Mouse (Mus musculus) left cerebral cortex, adult 2 months (tissue): ENCODE data around the gene Defb15. TPM values are rescaled to one million over a fixed set of nuclear protein-coding genes. Genes with fewer than 3 reads are reported as not detected.
A peak's percentile ranks its signal among the peaks of the same experiment; 100 is the strongest.
"Not testable (repeated sequence)": the region's sequence is repeated elsewhere in the genome, so short reads cannot be mapped to it uniquely, and the experiment has no call there.

ENCODE experiments used
- DNase-seq, 2 experiments: peaks; one replicate each; pipeline ENCODE4 v3.0.0; 2021 to 2022; ENCODE audit warnings: low spot score in 2 of 2, mixed read lengths in 1 of 2; ENCODE audit errors: extremely low spot score in 1 of 2
- H3K27ac ChIP-seq: fragments of 200-600 bp; 2 replicates; pipeline ENCODE4 v1.8.1; 2022
- H3K4me3 ChIP-seq: fragments of 200-600 bp; 2 replicates; pipeline ENCODE4 v1.8.1; 2022
- CTCF ChIP-seq: fragments of 200-600 bp; IDR thresholded peaks from 2 replicates; pipeline ENCODE4 v1.8.1; 2022; ENCODE audit warnings: antibody characterized with exemption, mild to moderate bottlenecking, moderate library complexity
- intact Hi-C: fragments of 180-260 bp; cut with DNase I; formaldehyde crosslinking; loops from one replicate; pipeline ENCODE4 v1.15.1; 2025
- long read RNA-seq, 2 experiments: library from polyadenylated mRNA; stranded (forward); transcript quantifications; one replicate each; pipeline ENCODE4 v2.0.0; 2021; ENCODE audit warnings: borderline mapping rate in 2 of 2
- total RNA-seq, 2 experiments: library from RNA; stranded (reverse); gene quantifications; 2 replicates each; pipeline ENCODE4 v1.2.3; 2021

Gene Defb15
- not detected for total RNA-seq
- long read RNA-seq, experiment 1 = 0 reads
- long read RNA-seq, experiment 2 = 0 reads

- intact Hi-C loops = no loop called here
- no peak for DNase-seq
- Histone ChIP-seq H3K4me3 (no peak within 1 kb of the TSS), H3K27ac (no peak within 1 kb of the TSS)
- TF ChIP-seq CTCF = no peak
These were observed at the start of gene Defb15 for GRCm38 (mm10) chr8:21932610-21933009. Gene Defb15 (minus strand): TSS chr8:21932710.

GRCm38 (mm10) chr8:21981664-21982337 lies 49.3 kb upstream of the Defb15 start:
- TF ChIP-seq CTCF = peak; percentile 67
- H3K4me3 ChIP-seq = no peak overlapping the region
- DNase-seq = peak; percentile 22 to 32
- intact Hi-C loops = loop anchor here (5.0 kb wide), 1 partner anchor 974 kb away; no protein-coding TSS in a partner anchor
- H3K27ac ChIP-seq = no peak overlapping the region

- TF ChIP-seq CTCF = no peak
- H3K27ac ChIP-seq = no peak overlapping the region
- intact Hi-C loops = no loop called here
- no peak for DNase-seq
- no peak overlapping the region for H3K4me3 ChIP-seq
These were observed 45.7 kb upstream of the Defb15 start for GRCm38 (mm10) chr8:21978193-21978592.

- DNase-seq = no peak
- no peak for TF ChIP-seq CTCF
- intact Hi-C loops = no loop called here
These were observed 37.0 kb upstream of the Defb15 start, which contains the start of gene Ccdc70 for GRCm38 (mm10) chr8:21969475-21969874. Gene Ccdc70 (plus strand): TSS chr8:21969775.

GRCm38 (mm10) chr8:21966646-21967045 lies 34.1 kb upstream of the Defb15 start:
- no peak for TF ChIP-seq CTCF
- H3K27ac ChIP-seq = no peak overlapping the region
- no peak overlapping the region for H3K4me3 ChIP-seq
- intact Hi-C loops = no loop called here
- DNase-seq = no peak

More at GRCm38 (mm10) chr8:21969475-21969874, 37.0 kb upstream of the Defb15 start, which contains the start of gene Ccdc70:
- no peak within 1 kb of the TSS for H3K4me3 ChIP-seq
- no peak within 1 kb of the TSS for H3K27ac ChIP-seq

- intact Hi-C loops = loop anchor here (5.0 kb wide), 2 partner anchors 201 to 951 kb away; no protein-coding TSS in a partner anchor
- Histone ChIP-seq H3K27ac (no peak within 1 kb of the TSS), H3K4me3 (no peak within 1 kb of the TSS)
- TF ChIP-seq CTCF = no peak
- no peak for DNase-seq
These were observed 25.9 kb upstream of the Defb15 start, which contains the start of gene Fam90a1a for GRCm38 (mm10) chr8:21958414-21958813. Gene Fam90a1a (plus strand): TSS chr8:21958714.

- intact Hi-C loops = loop anchor here (5.0 kb wide), 2 partner anchors 199 to 949 kb away; no protein-coding TSS in a partner anchor
- no peak for DNase-seq
These were observed 23.8 kb upstream of the Defb15 start for GRCm38 (mm10) chr8:21956336-21956735.

GRCm38 (mm10) chr8:21955321-21955720 lies 22.8 kb upstream of the Defb15 start:
- DNase-seq = peak; percentile 32 to 48
- Histone ChIP-seq H3K27ac (no peak overlapping the region), H3K4me3 (no peak overlapping the region)
- peak; percentile 87 for TF ChIP-seq CTCF
- intact Hi-C loops = loop anchor here (5.0 kb wide), 2 partner anchors 198 to 948 kb away; no protein-coding TSS in a partner anchor

More at GRCm38 (mm10) chr8:21956336-21956735, 23.8 kb upstream of the Defb15 start:
- Histone ChIP-seq H3K4me3 (no peak overlapping the region), H3K27ac (no peak overlapping the region)
- TF ChIP-seq CTCF = no peak

- intact Hi-C loops = no loop called here
- H3K27ac ChIP-seq = no peak overlapping the region
- H3K4me3 ChIP-seq = no peak overlapping the region
- DNase-seq = no peak
- no peak for TF ChIP-seq CTCF
These were observed 15.0 kb upstream of the Defb15 start for GRCm38 (mm10) chr8:21947311-21948017.

- TF ChIP-seq CTCF = no peak
- H3K27ac ChIP-seq = no peak within 1 kb of the TSS
- no peak within 1 kb of the TSS for H3K4me3 ChIP-seq
- DNase-seq = no peak
- intact Hi-C loops = no loop called here
These were observed 14.0 kb upstream of the Defb15 start, which contains the start of gene Defb13 for GRCm38 (mm10) chr8:21946462-21946861. Gene Defb13 (plus strand): TSS chr8:21946762.

- intact Hi-C loops, H3K4me3 ChIP-seq, DNase-seq, H3K27ac ChIP-seq: not testable (repeated sequence)
These were observed 5.5 kb upstream of the Defb15 start, which contains the start of gene Defb35 for GRCm38 (mm10) chr8:21938052-21938451. Gene Defb35 (plus strand): TSS chr8:21938352.

GRCm38 (mm10) chr8:21930754-21931153 lies 1.8 kb downstream of the Defb15 start:
- H3K27ac ChIP-seq, intact Hi-C loops, DNase-seq, H3K4me3 ChIP-seq: not testable (repeated sequence)
